Mouse (Mus musculus): ENCODE measurements around the gene Cyfip2.

DNA sequence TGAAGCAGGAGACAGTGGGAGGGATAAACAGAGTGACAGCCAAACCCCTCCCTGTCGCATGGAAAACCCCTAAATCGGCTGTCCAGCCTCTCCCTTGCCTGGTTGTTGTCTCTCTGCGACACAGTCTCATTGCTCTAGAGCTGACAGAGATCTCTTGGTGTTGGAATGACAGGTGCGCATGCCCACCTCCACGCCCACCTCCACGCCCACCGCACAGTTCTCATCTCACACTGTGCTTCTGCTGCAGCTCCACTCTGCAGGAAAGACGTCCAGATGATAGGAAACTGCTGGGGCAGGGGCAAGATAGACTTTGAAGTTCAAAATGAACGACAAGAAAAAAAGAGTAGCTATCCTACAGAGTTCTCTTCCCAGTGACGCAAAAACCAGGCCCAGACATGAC, 8.6 kb downstream of the Cyfip2 start:
- TF ChIP-seq POLR2A (IDR thresholded peaks at IDR 0.05; ENCODE audit: control insufficient read depth, extremely low read depth, insufficient read depth, low read length, poor library complexity) (no peak), CTCF (IDR thresholded peaks at IDR 0.05; ENCODE audit: borderline replicate concordance, control insufficient read depth, extremely low read depth, insufficient read depth, low read length, poor library complexity) (no peak)
